Mouse (Mus musculus) hindbrain, embryonic 14.5 days (tissue): ENCODE data around the gene F3. TPM values are rescaled to one million over a fixed set of nuclear protein-coding genes. Genes with fewer than 3 reads are reported as not detected.

Experiments
- ATAC-seq: fragments of 200-750 bp; cut with Nextera tagmentation; 2 replicates; pipeline ENCODE4 v1.8.0; 2017; ENCODE audit warnings: moderate number of reproducible peaks, mild to moderate bottlenecking, moderate TSS enrichment, moderate library complexity; ENCODE audit not compliant: low FRiP score
- DNase-seq: peaks from one replicate; pipeline ENCODE4 v3.0.0-alpha.2; 2015; ENCODE audit warnings: low spot score
- H3K27ac ChIP-seq: fragments of 300-500 bp; sonication (generic); 2 replicates; pipeline ENCODE4 v1.5.1; 2014; ENCODE audit warnings: mild to moderate bottlenecking, moderate library complexity
- H3K27me3 ChIP-seq: fragments of 300-500 bp; sonication (generic); 2 replicates; pipeline ENCODE4 v1.6.1; 2014; ENCODE audit warnings: mild to moderate bottlenecking, low read length, mixed read lengths; ENCODE audit not compliant: control insufficient read depth, insufficient read depth
- H3K36me3 ChIP-seq: fragments of 300-500 bp; sonication (generic); replicated peaks from 2 replicates; pipeline ENCODE4 v1.6.1; 2014; ENCODE audit not compliant: control insufficient read depth, insufficient read depth
- H3K4me1 ChIP-seq: fragments of 300-500 bp; sonication (generic); replicated peaks from 2 replicates; pipeline ENCODE4 v1.6.1; 2014; ENCODE audit warnings: antibody characterized with exemption, low read length, mixed read lengths; ENCODE audit not compliant: control insufficient read depth, insufficient read depth
- H3K4me2 ChIP-seq: fragments of 300-500 bp; sonication (generic); replicated peaks from 2 replicates; pipeline ENCODE4 v1.6.1; 2014; ENCODE audit warnings: mild to moderate bottlenecking, moderate library complexity
- H3K4me3 ChIP-seq: fragments of 300-500 bp; sonication (generic); replicated peaks from 2 replicates; pipeline ENCODE4 v1.5.1; 2014; ENCODE audit warnings: mild to moderate bottlenecking, low read length
- H3K9ac ChIP-seq: fragments of 300-500 bp; sonication (generic); 2 replicates; pipeline ENCODE4 v1.6.1; 2014
- H3K9me3 ChIP-seq: fragments of 300-500 bp; sonication (generic); 2 replicates; pipeline ENCODE4 v1.6.1; 2016; ENCODE audit warnings: low read length; ENCODE audit not compliant: control insufficient read depth
- WGBS: fragments of 180-500 bp; shearing (Covaris S2); extraction: QIAGEN DNeasy Blood & Tissue Kit; methylation state at CpG from one replicate; pipeline ENCODE4 v1.1.7; 2014; 5-methylcytosine and 5-hydroxymethylcytosine counted together
- polyA plus RNA-seq: library from polyadenylated mRNA; unstranded; fragments of >200 nt; fragmentation: Nextera tagmentation; extraction: Ambion mirVana; gene quantifications from 2 replicates; pipeline ENCODE4 v1.2.1, GENCODE M21; 2014

Gene F3
- polyA plus RNA-seq, 1 experiment from 2014 or later, result 6.5 TPM

DNA sequence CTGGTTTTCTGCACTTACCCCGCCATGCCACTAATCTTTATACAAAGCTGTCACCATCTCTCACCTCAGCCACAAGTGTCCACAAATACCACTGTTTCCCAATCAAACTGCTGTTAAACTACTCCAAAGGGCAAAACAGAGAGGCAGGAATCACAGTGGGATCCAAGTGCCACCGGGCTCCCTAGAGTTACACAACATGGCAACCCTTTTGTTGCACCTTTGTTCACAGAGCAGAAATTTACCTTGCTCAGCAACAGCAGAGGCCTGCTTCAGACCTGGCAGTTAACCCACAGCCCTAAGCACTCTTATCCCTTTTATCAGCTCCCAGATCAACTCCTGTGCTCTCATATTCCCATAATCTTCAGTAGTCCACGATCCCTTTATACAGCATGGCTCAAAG is 35.6 kb upstream of the F3 start:
- H3K36me3 ChIP-seq, result no peaks in the 10 kb centered on the region
- H3K4me3 ChIP-seq, result no peak overlapping the region
- H3K9me3 ChIP-seq, result no peaks in the 10 kb centered on the region
- no peak for DNase-seq
- WGBS, result 84% methylated on average over 3 of the region's 3 CpGs
- H3K27ac ChIP-seq, result no peak overlapping the region
- H3K27me3 ChIP-seq, result no peaks in the 10 kb centered on the region
- H3K4me2 ChIP-seq, result no peak overlapping the region
- no peak for ATAC-seq
- H3K4me1 ChIP-seq, result no peaks in the 10 kb centered on the region
- no peak overlapping the region for H3K9ac ChIP-seq

DNA sequence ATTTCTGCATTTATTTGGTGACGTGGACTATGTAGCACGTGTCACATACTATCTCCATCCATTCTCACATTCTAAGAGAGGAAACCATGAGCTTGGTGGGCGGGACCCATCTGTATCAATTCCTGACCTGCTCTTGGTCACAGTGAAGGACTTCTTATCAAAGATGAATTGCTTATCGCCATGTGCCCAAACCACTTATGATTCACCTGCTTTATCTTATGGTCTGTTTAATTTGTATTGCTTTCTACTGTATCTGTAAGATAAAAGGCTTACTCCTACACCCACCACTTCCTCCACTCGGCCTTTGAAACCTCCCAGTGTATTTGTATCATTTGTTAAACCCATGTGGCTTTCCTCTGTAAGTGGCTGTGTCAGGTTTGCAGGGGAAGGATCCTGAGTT is 34.3 kb upstream of the F3 start:
- WGBS, result 84% methylated on average over 5 of the region's 5 CpGs
- Histone ChIP-seq H3K9ac (no peak overlapping the region), H3K36me3 (no peaks in the 10 kb centered on the region), H3K4me2 (no peak overlapping the region), H3K4me3 (no peak overlapping the region), H3K27ac (no peak overlapping the region), H3K9me3 (no peaks in the 10 kb centered on the region), H3K27me3 (no peaks in the 10 kb centered on the region), H3K4me1 (no peaks in the 10 kb centered on the region)
- ATAC-seq (no peak), DNase-seq (no peak)

DNA sequence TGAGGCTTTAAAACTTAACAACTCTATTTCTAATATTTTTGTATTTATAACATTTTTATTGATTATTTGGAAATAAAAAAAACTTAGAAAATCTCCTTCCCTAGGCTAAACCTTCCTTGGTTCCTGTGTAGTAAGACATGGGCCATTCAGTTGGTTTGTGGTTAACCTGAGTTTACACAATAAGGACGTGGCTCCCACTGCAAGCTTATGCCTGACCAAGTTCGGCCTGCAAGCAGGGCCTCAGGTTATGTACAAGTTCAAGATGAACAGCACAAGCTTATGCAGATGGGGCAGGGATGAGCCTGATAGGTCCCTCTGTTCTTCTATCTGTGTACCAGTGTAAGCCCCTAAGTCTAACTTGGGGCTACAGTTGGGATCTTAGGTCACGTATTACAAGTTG is 33.6 kb upstream of the F3 start:
- H3K4me1 ChIP-seq, result no peaks in the 10 kb centered on the region
- 90% methylated on average over 3 of the region's 3 CpGs for WGBS
- no peaks in the 10 kb centered on the region for H3K27me3 ChIP-seq
- DNase-seq (no peak), ATAC-seq (no peak)
- H3K9me3 ChIP-seq, result no peaks in the 10 kb centered on the region
- H3K27ac ChIP-seq, result no peak overlapping the region
- H3K36me3 ChIP-seq, result no peaks in the 10 kb centered on the region
- H3K4me2 ChIP-seq, result no peak overlapping the region
- H3K9ac ChIP-seq, result no peak overlapping the region
- H3K4me3 ChIP-seq, result no peak overlapping the region

DNA sequence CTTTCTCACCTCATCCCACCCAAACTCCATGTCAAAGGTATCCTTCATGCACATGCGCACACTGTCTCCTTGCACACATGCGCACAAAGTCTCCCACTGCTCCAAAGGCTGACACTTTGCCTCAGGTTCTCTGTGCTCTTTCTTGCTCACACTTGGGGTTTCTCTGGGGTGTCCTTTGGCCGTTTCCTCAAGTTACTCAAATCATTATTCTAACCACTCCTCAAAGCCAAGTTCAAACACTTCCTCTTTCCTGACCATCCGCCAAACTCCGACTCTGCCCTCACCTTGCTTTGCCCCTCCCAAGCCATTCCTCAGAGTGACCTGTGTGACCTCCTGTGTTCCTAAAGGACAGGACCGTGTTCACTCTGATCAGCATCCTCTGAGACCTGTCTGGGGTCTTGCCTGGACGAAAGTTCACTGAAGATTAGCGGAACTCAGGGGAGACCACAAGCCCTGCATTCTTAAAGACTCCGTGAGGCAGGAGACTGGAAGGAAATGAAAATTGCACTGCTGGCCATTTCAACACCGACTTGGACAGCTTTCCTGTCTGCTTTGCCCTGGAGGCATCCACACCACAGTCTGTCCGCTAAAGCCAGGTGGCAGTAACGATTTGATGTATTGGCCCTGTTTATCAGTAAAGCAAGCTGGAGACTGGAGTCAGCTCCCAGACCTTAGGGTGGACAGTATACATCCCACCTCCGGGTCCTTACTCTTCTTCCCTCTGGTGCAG is 30.2 kb upstream of the F3 start:
- no peak overlapping the region for H3K27ac ChIP-seq
- H3K9ac ChIP-seq, result no peak overlapping the region
- no peak overlapping the region for H3K4me2 ChIP-seq
- H3K9me3 ChIP-seq, result no peaks in the 10 kb centered on the region
- H3K36me3 ChIP-seq, result no peaks in the 10 kb centered on the region
- no peaks in the 10 kb centered on the region for H3K27me3 ChIP-seq
- ATAC-seq (no peak), DNase-seq (no peak)
- 81% methylated on average over 13 of the region's 13 CpGs for WGBS
- H3K4me1 ChIP-seq, result no peaks in the 10 kb centered on the region
- H3K4me3 ChIP-seq, result no peak overlapping the region

DNA sequence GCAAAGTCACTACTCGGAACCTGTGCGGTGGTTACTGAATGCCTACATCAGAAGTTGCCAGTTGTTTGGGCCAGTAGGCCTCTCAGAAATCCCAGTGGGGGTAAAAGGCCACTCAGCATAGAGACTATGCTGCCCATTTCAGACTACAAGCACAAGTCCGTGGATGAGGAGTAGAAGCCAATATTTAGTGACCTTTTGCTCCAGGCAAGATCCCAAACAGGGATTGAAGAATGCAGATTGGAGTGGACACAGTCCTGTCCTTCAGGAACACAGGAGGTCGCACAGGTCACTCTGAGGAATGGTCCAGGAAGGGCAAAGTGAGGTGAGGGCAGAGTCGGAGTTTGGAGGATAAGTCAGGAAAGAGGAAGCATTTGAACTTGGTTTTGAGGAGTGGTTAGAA is 29.6 kb upstream of the F3 start:
- no peak for ATAC-seq
- Histone ChIP-seq H3K9me3 (no peaks in the 10 kb centered on the region), H3K9ac (no peak overlapping the region), H3K4me1 (no peaks in the 10 kb centered on the region), H3K4me2 (no peak overlapping the region), H3K27ac (no peak overlapping the region), H3K36me3 (no peaks in the 10 kb centered on the region), H3K4me3 (no peak overlapping the region), H3K27me3 (no peaks in the 10 kb centered on the region)
- WGBS, result 87% methylated on average over 5 of the region's 5 CpGs
- no peak for DNase-seq

DNA sequence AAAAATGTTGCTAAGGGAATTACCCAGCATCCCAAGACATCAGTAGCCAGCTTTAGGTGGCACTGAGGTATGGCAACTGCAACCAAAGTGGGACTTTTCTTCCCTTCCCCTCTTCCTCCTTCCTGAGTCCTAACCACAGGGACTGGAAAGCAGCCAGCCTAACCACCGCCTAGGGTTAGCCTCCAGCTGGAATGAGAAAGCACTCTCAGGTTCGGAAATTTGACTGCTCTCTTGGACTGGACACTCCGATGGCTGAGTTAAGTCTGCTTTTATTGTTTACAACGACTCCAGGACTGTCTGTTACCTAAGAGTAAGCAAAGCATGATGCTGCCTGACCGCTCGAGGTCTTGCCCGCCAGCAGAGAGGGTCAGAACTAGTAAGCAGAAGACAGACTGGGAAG is 26.2 kb upstream of the F3 start:
- 88% methylated on average over 7 of the region's 7 CpGs for WGBS
- H3K27ac ChIP-seq, result no peak overlapping the region
- H3K4me2 ChIP-seq, result no peak overlapping the region
- no peaks in the 10 kb centered on the region for H3K27me3 ChIP-seq
- DNase-seq (no peak), ATAC-seq (no peak)
- H3K9ac ChIP-seq, result no peak overlapping the region
- no peak overlapping the region for H3K4me3 ChIP-seq
- peaks cover 28% of the 10 kb centered on the region for H3K4me1 ChIP-seq
- no peaks in the 10 kb centered on the region for H3K36me3 ChIP-seq
- no peaks in the 10 kb centered on the region for H3K9me3 ChIP-seq

DNA sequence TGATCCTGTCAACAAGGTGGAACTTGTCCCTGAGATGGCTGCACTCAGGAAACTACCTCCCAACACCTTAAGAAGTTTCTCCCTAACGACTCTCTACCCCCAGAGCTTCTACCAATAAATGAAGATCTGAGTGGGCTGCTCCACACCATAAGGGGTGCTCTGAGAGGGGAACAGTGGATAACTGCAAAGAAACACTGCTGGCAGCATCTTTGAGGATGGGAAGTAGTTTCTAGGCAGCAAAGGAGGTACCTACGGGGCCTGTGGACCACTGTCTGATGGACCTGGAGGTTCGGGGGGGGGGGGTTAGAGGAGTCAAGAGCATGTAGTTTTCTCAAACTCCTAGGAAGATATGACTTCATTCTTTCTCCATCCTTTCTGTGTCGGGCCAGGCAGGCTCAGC is 23.9 kb upstream of the F3 start:
- no peak overlapping the region for H3K4me3 ChIP-seq
- WGBS, result 73% methylated on average over 4 of the region's 4 CpGs

DNA sequence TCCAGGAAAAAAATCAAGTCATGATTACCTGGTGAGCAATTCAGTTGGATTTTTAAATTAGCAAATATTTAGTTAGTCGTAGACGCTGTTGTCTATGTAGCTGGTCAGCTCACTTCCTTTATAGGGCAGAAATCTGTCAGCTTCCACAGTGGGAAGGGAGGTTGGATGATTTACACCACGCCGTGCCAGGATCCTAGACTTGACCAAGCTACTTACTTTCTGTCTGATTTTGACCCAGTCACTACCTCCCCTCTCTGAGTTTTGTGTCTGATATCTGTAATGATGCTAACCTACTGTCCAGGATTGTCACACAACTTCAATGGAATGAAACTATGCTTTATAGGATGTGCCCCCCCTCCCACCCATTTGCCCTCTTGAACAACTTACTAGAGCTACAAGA is 23.5 kb upstream of the F3 start:
- Histone ChIP-seq H3K4me2 (peak overlapping the region; percentile 37), H3K27ac (peak overlapping the region; percentile 88), H3K36me3 (no peaks in the 10 kb centered on the region), H3K4me1 (peaks cover 32% of the 10 kb centered on the region), H3K9me3 (no peaks in the 10 kb centered on the region), H3K9ac (no peak overlapping the region), H3K4me3 (no peak overlapping the region), H3K27me3 (no peaks in the 10 kb centered on the region)
- DNase-seq, result no peak
- ATAC-seq, result peak; percentile 19; the same call in 1 of the 2 replicates
- WGBS, result 44% methylated on average over 4 of the region's 4 CpGs

More for the DNA sequence above, 23.9 kb upstream of the F3 start:
- H3K27me3 ChIP-seq, result no peaks in the 10 kb centered on the region
- no peak for DNase-seq
- no peaks in the 10 kb centered on the region for H3K36me3 ChIP-seq
- 0 out of 2 replicates have a peak, but pooled peaks have one; percentile 8 for ATAC-seq
- H3K9ac ChIP-seq, result no peak overlapping the region
- peak overlapping the region; percentile 88 for H3K27ac ChIP-seq
- H3K4me2 ChIP-seq, result no peak overlapping the region
- H3K9me3 ChIP-seq, result no peaks in the 10 kb centered on the region
- H3K4me1 ChIP-seq, result peaks cover 32% of the 10 kb centered on the region

DNA sequence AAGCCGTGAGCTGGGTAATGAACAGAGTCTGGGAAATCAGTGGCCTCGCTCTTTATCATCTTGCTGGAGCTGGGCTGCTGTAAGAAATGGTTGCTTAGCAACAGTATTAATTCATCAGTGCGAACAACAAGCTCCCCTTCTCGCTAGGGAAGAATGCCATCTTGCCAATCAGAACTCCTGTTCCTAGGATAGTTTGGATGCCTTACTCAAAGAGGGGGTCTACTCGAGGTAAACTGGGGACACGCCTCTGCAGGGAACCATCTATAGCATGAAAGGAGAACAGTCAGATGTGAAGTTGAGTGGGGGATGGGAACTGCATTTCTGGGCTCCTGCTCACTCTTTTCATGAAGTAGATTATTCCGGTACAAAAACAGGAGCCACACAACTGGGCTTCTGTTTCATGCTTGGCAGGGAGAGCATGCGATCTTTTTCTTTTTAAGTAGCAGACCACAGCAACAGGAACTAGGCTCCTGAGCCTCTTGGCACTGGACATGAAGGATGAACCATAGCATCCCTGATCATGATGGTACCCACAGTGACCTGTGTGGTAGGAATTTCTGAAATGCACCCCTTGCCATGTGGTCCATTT is 22.9 kb upstream of the F3 start:
- H3K4me1 ChIP-seq, result peaks cover 32% of the 10 kb centered on the region
- ATAC-seq (peak; percentile 94), DNase-seq (peak; percentile 83)
- WGBS, result 7% methylated on average over 8 of the region's 8 CpGs
- H3K4me2 ChIP-seq, result peak overlapping the region; percentile 37
- peak overlapping the region; percentile 88 for H3K27ac ChIP-seq
- H3K36me3 ChIP-seq, result no peaks in the 10 kb centered on the region
- H3K27me3 ChIP-seq, result no peaks in the 10 kb centered on the region
- H3K4me3 ChIP-seq, result no peak overlapping the region
- H3K9me3 ChIP-seq, result no peaks in the 10 kb centered on the region
- peak overlapping the region; percentile 18; the same call in 1 of the 2 replicates for H3K9ac ChIP-seq
